17 mouse cellular contexts compared by ENCODE assay signal in the genomic region with DNA sequence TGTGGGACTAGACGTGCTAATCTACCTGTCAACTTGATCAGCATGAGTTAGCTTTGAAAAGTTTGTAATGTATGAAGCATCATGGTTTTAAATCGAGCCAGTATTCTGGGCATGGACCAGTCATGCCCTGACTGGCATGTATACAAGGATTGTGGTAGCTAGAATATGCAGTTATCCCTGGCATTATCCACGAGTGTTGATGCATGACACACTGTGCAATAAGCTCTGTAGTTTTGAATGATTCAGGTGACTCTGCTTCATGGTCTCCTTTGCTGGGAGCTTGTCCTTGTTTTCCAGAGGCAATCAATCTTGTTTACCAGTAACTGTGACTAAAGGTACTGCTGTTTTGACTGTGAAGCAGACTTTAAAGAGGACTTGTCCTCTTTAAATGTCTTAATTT.
"Had no signal": no experiment of that assay in that cellular context is flagged by ENCODE, and none has a peak within 500 bp of the region (broad histone marks: within the 10 kb centered on the region; RNA-seq: fewer than 3 reads in every experiment).

No protein-coding gene starts in this region.

- ATAC-seq: midbrain, embryonic 13.5 days; midbrain, embryonic 16.5 days had no signal

- DNase-seq: lung, adult 18-20 months; lung, embryonic 14.5 days; lung, postnatal 10 days; lung, postnatal 4 days; retina, postnatal 1 day; right cerebral cortex, adult 18-20 months; thymus, adult 2 months; thymus, postnatal 25 days; thymus, postnatal 4 days had no signal

- H3K4me1 ChIP-seq: midbrain, embryonic 10.5 days; midbrain, embryonic 13.5 days; neural tube, embryonic 13.5 days; neural tube, embryonic 15.5 days; stomach, embryonic 15.5 days had no signal

- H3K9me3 ChIP-seq: midbrain, embryonic 10.5 days; midbrain, embryonic 13.5 days; neural tube, embryonic 13.5 days; neural tube, embryonic 15.5 days; stomach, embryonic 15.5 days had no signal

- H3K4me3 ChIP-seq: midbrain, embryonic 10.5 days; midbrain, embryonic 13.5 days; myocyte; neural tube, embryonic 13.5 days; neural tube, embryonic 15.5 days; stomach, embryonic 15.5 days had no signal

- H3K27ac ChIP-seq: midbrain, embryonic 10.5 days; midbrain, embryonic 13.5 days; neural tube, embryonic 13.5 days; neural tube, embryonic 15.5 days; stomach, embryonic 15.5 days; stomach, postnatal 0 days had no signal

- H3K9ac ChIP-seq: lung, embryonic 14.5 days; midbrain, embryonic 13.5 days; neural tube, embryonic 13.5 days; neural tube, embryonic 15.5 days; stomach, embryonic 15.5 days had no signal

- H3K27me3 ChIP-seq: midbrain, embryonic 13.5 days; neural tube, embryonic 13.5 days; neural tube, embryonic 15.5 days; stomach, embryonic 15.5 days had no signal

- H3K4me2 ChIP-seq: lung, embryonic 14.5 days; midbrain, embryonic 13.5 days; neural tube, embryonic 13.5 days; neural tube, embryonic 15.5 days; stomach, embryonic 15.5 days had no signal

- H3K36me3 ChIP-seq: midbrain, embryonic 10.5 days; midbrain, embryonic 13.5 days; neural tube, embryonic 13.5 days; neural tube, embryonic 15.5 days; stomach, embryonic 15.5 days had no signal
